Mouse (Mus musculus) left cerebral cortex, postnatal 4 days (tissue): ENCODE data around the gene Isca2. TPM values are rescaled to one million over a fixed set of nuclear protein-coding genes. Genes with fewer than 3 reads are reported as not detected.
A peak's percentile ranks its signal among the peaks of the same experiment; 100 is the strongest.

Experiments used
- DNase-seq: peaks from one replicate; pipeline ENCODE4 v3.0.0-alpha.2; 2022
- intact Hi-C: fragments of 180-260 bp; cut with DNase I; formaldehyde crosslinking; loops from one replicate; pipeline ENCODE4 v1.15.1; 2025
- total RNA-seq, 2 experiments: library from RNA; stranded (reverse); gene quantifications; 2 replicates each; pipeline ENCODE4 v1.2.3; 2021

Isca2 gene
- 10 to 100 TPM; 40.8 to 43.3 TPM for total RNA-seq

DNA sequence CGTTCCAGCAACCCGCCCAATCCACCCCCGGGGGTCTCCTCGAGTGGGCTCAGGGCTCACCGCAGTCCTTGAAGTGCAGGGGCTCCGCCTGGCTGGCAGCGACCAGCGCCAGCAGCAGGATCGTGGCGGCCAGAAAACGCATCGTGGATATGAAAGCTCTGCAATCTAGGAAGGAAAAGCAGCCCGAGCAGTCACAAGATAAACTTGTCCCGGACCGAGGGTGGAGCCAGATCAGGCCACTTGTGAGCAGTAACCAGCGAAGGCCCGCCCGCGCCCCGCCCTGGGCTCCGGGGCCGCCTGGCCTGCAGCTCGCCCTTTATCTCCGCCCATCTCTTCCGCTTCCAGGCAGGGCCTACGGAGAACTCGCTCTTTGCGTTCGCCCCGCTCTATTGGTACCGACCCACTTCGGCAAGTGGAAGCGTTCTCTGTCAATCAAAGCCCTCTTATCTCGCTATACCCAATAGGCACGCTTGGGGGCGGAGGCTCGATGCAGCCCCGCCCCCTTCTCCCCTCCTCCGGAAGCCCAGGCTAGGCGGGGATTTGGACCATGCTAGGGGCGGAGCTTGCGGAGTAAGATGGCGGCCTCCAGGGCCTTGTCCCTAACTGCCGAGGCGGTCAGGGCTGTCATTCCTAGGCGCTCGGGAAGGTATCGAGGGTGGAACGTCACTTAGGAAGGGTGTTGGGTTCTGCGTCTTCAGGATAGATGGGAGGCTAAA, at the start of gene Isca2, which contains the start of gene Npc2:
Isca2 (plus strand) TSS at position 526 of the 716 bp plus-strand sequence.
Npc2 (minus strand) TSS at position 427 of the 716 bp plus-strand sequence.
- DNase-seq = peak; percentile 98
- intact Hi-C loops = no loop called here

DNA sequence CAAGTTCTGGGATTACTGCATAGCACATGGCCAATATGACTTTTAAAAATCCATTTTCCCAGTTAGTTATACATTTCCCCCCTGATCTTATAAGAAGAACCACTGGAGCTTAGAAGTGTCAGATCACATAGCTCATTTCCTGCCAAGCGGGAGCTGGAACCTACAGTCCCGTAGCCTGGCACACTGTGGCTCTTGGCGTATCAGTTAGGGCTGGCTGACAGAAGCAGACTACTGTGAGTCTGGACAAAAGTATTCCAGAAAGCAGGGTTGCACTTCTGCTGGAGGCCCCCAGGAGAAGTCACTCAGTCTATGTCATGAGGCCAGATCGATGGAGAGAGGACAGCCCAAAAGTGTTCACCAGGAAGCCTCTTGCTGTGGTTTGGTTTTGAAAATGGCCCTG, 46.7 kb upstream of the Isca2 start:
- intact Hi-C loops = no loop called here
- DNase-seq = no peak

- DNase-seq = no peak
- intact Hi-C loops = no loop called here
Measured at GRCm38 (mm10) chr12:84726986-84727385, 46.1 kb upstream of the Isca2 start.

- no peak for DNase-seq
- intact Hi-C loops = no loop called here
Measured at GRCm38 (mm10) chr12:84727434-84727833, 45.6 kb upstream of the Isca2 start.

- no peak for DNase-seq
- intact Hi-C loops = no loop called here
Measured at GRCm38 (mm10) chr12:84728421-84728820, 44.6 kb upstream of the Isca2 start.

- intact Hi-C loops = no loop called here
- no peak for DNase-seq
Measured at GRCm38 (mm10) chr12:84733366-84733765, 39.7 kb upstream of the Isca2 start.

DNA sequence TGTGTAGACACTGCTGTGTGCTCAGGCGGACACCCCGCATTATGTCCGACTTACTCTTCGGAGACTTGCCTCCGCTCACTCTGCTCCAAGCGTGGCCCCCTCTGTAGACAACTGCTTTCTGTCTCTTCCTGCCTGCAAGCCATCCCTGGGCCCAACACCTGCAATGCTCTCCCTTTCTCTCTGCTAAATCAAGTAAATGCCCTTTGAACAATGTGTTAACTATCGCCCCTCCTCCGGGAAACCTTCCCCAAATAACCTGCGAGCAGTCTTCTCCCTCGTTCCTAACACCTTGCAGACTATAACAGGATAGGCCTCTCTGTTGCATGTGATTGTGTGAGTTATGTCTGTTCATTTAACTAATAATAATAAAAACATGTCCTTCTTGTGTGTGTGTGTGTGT, 29.6 kb upstream of the Isca2 start:
- no peak for DNase-seq
- intact Hi-C loops = no loop called here

GRCm38 (mm10) chr12:84745700-84746099, 27.4 kb upstream of the Isca2 start:
- intact Hi-C loops = no loop called here
- DNase-seq = no peak

DNA sequence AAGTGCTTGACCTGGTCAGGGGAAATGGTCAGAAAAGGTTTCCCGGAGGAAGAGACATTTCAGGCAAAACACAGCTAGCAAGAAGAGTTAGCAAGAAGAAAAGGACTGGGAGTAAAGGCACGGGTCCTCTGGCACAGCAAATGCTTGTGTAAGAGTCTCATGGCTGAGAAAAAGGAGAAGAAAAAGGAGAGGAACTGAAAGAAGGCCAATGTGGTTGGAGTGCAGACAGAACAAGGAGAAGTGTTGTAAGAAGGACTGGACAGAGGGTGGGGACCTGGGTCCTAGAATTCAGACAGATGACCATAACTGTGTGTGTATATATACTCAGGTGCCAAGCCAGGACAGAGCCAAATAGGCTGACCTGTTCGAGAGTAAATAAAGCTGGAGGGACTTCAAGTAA, 24.9 kb upstream of the Isca2 start:
- DNase-seq = no peak
- intact Hi-C loops = no loop called here

DNA sequence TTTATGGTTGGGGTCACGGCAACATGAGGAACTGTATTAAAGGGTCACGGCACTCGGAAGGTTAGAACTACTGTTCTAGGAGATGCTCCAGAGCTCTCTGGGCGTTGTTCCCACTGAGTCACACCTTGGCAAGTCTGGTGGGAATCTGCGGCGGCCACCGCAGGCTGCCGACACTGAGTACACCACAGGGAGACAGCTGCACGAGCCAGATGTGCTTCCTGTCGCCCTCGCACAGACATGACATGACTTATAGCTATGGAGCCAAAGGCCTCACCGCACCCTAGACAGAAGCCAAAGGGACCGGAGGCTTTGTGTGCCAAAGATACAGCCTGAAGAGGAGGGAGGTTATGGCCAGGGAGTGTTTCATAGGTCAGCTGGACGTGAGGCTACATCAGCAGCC, 22.4 kb upstream of the Isca2 start:
- DNase-seq = no peak
- intact Hi-C loops = loop anchor here (10.0 kb wide), 1 partner anchor 276 kb away; no protein-coding TSS in a partner anchor

DNA sequence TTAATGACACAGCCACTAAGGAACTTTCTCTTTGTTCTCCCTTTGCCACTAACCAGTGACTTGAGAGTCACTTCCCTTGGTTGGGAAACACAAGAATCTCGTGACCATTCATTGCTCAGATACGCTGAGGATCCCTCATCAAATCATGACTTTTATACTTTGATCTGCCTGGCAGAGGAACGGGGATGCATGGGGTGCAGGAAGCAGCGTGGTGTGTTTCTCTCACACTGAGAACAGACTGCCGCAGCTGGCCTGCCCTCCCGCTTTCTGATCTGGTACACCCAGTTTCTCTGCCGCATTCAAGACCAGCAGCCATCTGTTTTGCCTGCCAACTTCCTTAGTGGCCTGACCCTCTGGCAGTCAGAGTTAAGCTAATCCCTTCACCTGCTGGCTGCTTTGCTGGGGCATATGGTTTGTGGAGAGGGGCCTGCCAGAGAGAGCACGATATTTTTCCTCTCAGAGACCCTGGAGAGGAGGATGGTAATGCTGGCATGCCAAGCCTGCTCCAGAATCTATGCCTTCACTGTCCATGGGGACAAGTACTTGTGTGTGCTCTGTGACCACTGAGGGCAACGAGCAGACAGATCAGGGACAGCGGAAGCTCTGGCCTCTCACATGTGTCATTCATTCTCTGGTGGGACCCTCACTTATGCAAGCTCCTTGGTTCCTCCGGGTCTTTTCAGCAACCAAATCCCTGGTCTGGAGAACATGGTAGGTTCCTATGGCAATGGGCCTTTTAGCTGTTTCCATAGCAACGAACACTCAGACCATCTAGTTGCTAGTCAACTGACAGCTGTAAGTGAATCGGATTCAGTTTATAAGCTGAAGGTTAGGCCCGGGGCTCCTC, 20.7 kb upstream of the Isca2 start:
- DNase-seq = peak; percentile 80
- intact Hi-C loops = loop anchor here (10.0 kb wide), 1 partner anchor 278 kb away; no protein-coding TSS in a partner anchor

- peak; percentile 73 for DNase-seq
- intact Hi-C loops = loop anchor here (2.0 to 10.0 kb wide), 2 partner anchors 100 to 280 kb away; no protein-coding TSS in a partner anchor
Measured at GRCm38 (mm10) chr12:84755008-84755695, 17.9 kb upstream of the Isca2 start.

DNA sequence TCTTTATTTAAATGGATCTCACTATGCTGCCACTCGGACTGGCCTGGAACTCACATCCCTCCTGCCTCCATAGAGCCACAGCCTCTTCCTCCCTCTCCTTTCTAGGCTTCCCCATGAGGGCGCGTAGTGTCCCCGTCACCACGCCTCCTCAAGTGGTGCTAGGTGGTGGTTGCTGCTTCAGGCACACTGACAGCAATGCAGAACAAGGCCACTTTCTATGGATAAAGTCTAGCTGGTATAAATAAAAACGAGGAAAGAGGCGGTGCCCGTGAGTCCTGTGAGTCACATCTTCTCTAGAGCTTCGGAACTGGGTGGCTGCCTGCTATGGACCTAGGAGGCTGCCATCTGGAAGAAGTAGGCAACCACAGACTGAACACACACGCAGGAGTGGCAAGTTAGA, 17.0 kb upstream of the Isca2 start:
- no peak for DNase-seq
- intact Hi-C loops = loop anchor here (10.0 kb wide), 1 partner anchor 281 kb away; no protein-coding TSS in a partner anchor

GRCm38 (mm10) chr12:84759063-84759462, 14.0 kb upstream of the Isca2 start:
- DNase-seq = no peak
- intact Hi-C loops = loop anchor here (10.0 kb wide), 1 partner anchor 284 kb away; no protein-coding TSS in a partner anchor

DNA sequence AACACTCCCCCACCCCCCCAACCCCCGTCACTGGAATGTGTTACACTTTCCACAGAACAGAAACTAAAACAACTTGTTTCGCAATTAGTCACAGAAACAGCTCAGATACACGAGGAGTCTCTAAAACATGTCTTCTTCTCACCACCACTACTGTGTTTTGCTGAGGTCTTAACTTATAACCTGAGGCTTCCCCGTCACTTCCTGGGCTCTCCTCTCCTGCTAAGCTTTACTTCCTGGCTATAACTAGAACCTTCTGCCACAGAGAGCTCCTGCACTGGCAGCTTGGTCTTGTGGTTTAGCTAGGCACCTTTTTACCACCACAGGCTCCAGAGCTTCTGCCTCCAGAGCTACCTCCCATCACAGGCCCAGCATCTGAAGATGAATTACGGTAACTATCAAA, 10.5 kb upstream of the Isca2 start:
- intact Hi-C loops = no loop called here
- no peak for DNase-seq

GRCm38 (mm10) chr12:84763577-84764218, 9.4 kb upstream of the Isca2 start:
- intact Hi-C loops = no loop called here

DNA sequence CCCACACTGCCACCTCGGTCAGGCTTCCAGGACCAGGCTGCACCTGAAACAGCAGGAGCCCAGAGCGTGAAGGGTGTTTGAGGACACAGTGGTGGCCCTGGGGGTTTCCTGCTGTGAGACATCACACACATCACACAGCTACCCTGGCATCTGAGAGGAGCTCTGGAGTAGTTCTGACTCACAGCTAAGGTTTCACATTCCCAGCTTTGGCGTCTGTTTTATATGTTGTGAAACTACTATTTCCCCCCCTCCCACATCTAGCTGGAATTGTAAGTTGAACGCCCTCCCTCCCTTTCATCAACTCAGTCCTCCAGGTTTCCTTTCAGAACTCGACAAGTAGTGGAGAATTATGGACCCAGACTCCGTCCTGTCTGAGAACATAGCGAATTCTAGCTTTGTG, 8.3 kb upstream of the Isca2 start:
- intact Hi-C loops = no loop called here
- DNase-seq = no peak

More at GRCm38 (mm10) chr12:84763577-84764218, 9.4 kb upstream of the Isca2 start:
- no peak for DNase-seq

DNA sequence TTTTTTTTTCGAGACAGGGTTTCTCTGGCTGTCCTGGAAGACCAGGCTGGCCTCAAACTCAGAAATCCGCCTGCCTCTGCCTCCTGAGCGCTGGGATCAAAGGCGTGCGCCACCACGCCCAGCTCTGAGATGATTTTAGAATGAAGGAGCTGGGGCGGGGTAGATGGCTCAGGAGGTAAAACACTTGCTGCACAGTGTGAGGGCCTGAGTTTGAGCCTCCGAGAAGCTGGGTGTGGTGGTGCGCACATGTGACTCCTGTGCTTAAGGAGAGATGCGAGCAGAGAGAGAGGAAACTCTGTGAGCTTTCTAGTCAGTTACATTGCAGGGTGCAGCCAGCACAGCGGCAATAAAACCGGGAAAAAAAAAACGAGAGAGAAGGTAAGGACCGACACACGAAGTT, 7.5 kb upstream of the Isca2 start:
- intact Hi-C loops = no loop called here
- DNase-seq = no peak

DNA sequence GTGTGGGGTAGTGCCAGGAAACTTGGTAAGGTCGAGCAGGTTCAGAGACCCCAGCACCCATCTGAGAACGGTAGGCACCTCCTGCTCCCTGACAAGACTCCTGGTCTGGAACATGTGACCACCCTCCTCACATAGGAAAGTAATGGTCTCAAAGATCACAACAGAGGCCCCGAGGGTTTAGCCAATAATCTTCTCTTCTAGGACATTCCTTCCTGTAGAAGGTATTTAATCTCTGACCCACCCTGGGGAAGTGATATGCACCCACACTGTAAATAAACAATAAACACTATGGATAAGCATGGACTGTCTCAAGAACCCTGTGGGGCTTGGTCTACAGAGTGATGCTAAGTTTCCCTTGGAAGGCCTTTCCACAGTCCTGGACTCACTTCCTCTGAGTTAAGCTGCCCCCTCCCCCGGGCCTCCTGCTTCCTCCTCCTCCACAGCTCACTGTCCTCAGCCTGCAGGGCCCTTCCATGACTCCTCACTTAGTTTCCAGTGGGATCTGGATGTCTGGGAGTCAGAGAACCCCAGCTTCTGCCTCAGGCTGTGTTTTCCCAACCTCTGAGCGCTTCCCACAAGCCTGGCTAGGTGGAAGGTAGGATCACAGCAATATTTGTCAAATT, 6.8 kb upstream of the Isca2 start:
- intact Hi-C loops = no loop called here

DNA sequence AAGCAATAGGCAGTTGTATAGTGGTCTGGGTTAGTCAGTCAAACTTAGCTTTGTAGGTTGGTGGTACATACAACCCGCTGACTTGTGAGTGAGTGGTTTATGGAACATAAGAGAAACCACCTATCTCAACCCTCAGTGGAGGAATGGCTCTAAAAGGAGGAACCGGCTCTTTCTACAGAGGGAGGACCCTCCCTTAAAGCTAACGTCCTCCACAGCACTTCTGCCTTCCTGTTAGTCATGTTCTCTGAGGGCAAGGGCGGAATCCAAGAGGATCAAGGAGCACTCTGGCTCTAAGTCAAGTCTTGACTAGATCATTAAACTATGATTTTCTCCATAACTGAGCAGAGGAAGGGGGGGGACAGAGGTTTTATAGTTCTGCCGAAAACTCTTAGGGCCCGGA, 5.5 kb upstream of the Isca2 start:
- DNase-seq = no peak
- intact Hi-C loops = no loop called here

More for the DNA sequence above, 6.8 kb upstream of the Isca2 start:
- no peak for DNase-seq
